ENCODE assay signal across 27 mouse cellular contexts in the genomic region with DNA sequence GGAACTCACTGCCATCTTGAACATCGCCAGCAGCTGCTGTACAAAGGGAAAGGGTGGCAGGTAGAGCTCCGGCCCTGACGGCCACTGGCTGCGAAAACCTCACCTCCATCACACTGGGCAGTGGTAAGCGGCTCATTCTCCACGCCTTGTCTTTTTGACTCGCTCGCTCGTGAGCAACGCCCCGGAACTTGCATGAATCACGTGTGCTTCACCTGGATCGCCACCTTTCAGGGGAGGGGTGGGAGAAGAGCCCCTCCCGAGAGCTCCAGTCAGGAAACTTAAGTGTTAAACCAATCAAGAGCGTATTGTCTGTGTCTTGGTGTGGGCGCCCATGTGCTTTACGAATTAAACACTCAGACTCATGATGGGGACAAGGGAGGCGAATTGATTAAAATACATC.
DNase-seq lines count a peak whose midpoint lies in the region; ATAC-seq lines count a peak whose summit lies in the region.
"Had no signal": no experiment of that assay in that cellular context is flagged by ENCODE, and none has a peak within 500 bp of the region (broad histone marks: within the 10 kb centered on the region; RNA-seq: fewer than 3 reads in every experiment).

No protein-coding gene starts in this region.

- no peak overlapping the region for H3K9ac ChIP-seq in forebrain, embryonic 15.5 days (replicated peaks)
- H3K9ac ChIP-seq in forebrain, embryonic 12.5 days = no peak overlapping the region
- no peak overlapping the region for H3K9ac ChIP-seq in neural tube, embryonic 13.5 days
- no peak overlapping the region for H3K9ac ChIP-seq in forebrain, embryonic 16.5 days (replicated peaks; ENCODE audit: low read depth, low read length)
- H3K9ac ChIP-seq: heart, embryonic 12.5 days; limb, embryonic 13.5 days; lung, embryonic 15.5 days; neural tube, embryonic 12.5 days had no signal

- WGBS in forebrain, embryonic 15.5 days = 90% methylated on average over 18 of the region's 18 CpGs
- 91% methylated on average over 18 of the region's 18 CpGs for WGBS in forebrain, embryonic 12.5 days
- WGBS in neural tube, embryonic 13.5 days = 87% methylated on average over 18 of the region's 18 CpGs
- WGBS in forebrain, embryonic 16.5 days = 88% methylated on average over 18 of the region's 18 CpGs

- ATAC-seq in forebrain, embryonic 15.5 days (replicated peaks) = no peak
- ATAC-seq in forebrain, embryonic 12.5 days (ENCODE audit: low FRiP score) = no peak
- no peak for ATAC-seq in neural tube, embryonic 13.5 days (ENCODE audit: low read depth)
- ATAC-seq in forebrain, embryonic 16.5 days = no peak
- ATAC-seq: midbrain, embryonic 16.5 days had no signal

- H3K4me3 ChIP-seq in forebrain, embryonic 15.5 days = no peak overlapping the region
- no peak overlapping the region for H3K4me3 ChIP-seq in forebrain, embryonic 12.5 days (replicated peaks)
- H3K4me3 ChIP-seq in neural tube, embryonic 13.5 days = no peak overlapping the region
- no peak overlapping the region for H3K4me3 ChIP-seq in forebrain, embryonic 16.5 days (replicated peaks; ENCODE audit: low read length)
- H3K4me3 ChIP-seq: gastrocnemius, adult 2 months; heart, adult 2 months; heart, embryonic 12.5 days; layer of hippocampus, adult 2 months; limb, embryonic 13.5 days; lung, embryonic 15.5 days; neural tube, embryonic 12.5 days had no signal

- peak overlapping the region; percentile 41 for H3K27ac ChIP-seq in forebrain, embryonic 15.5 days (replicated peaks)
- H3K27ac ChIP-seq in forebrain, embryonic 12.5 days = no peak overlapping the region
- peak overlapping the region; percentile 54; the same call in 1 of the 2 replicates for H3K27ac ChIP-seq in neural tube, embryonic 13.5 days (replicated peaks)
- peak overlapping the region; percentile 42; the same call in 1 of the 2 replicates for H3K27ac ChIP-seq in forebrain, embryonic 16.5 days (ENCODE audit: low read length)
- H3K27ac ChIP-seq: gastrocnemius, adult 2 months; heart, adult 2 months; layer of hippocampus, adult 2 months; limb, embryonic 13.5 days; lung, embryonic 15.5 days; neural tube, embryonic 12.5 days had no signal

- H3K36me3 ChIP-seq in forebrain, embryonic 15.5 days = no peaks in the 10 kb centered on the region
- H3K36me3 ChIP-seq in forebrain, embryonic 12.5 days (replicated peaks) = no peaks in the 10 kb centered on the region
- 0 out of 2 replicates have a peak, but pooled peaks cover 3% of the 10 kb centered on the region for H3K36me3 ChIP-seq in neural tube, embryonic 13.5 days
- H3K36me3 ChIP-seq in forebrain, embryonic 16.5 days (ENCODE audit: control insufficient read depth, insufficient read depth) = no peaks in the 10 kb centered on the region
- H3K36me3 ChIP-seq: heart, embryonic 12.5 days; lung, embryonic 15.5 days; neural tube, embryonic 12.5 days had no signal

- peaks cover 19% of the 10 kb centered on the region for H3K4me1 ChIP-seq in forebrain, embryonic 15.5 days
- H3K4me1 ChIP-seq in forebrain, embryonic 12.5 days = peaks cover 19% of the 10 kb centered on the region
- peaks cover 48% of the 10 kb centered on the region for H3K4me1 ChIP-seq in neural tube, embryonic 13.5 days (replicated peaks)
- H3K4me1 ChIP-seq in forebrain, embryonic 16.5 days (replicated peaks; ENCODE audit: control insufficient read depth, insufficient read depth, low read length) = peaks cover 22% of the 10 kb centered on the region

- H3K27me3 ChIP-seq in forebrain, embryonic 15.5 days = no peaks in the 10 kb centered on the region
- H3K27me3 ChIP-seq in forebrain, embryonic 12.5 days = no peaks in the 10 kb centered on the region
- no peaks in the 10 kb centered on the region for H3K27me3 ChIP-seq in neural tube, embryonic 13.5 days
- H3K27me3 ChIP-seq in forebrain, embryonic 16.5 days (replicated peaks; ENCODE audit: control insufficient read depth, insufficient read depth, low read length) = no peaks in the 10 kb centered on the region
- H3K27me3 ChIP-seq: heart, embryonic 12.5 days; limb, embryonic 13.5 days; lung, embryonic 15.5 days; neural tube, embryonic 12.5 days had no signal

- DNase-seq in neural tube, embryonic 10.5 days (ENCODE audit: extremely low spot score, low spot score) = no peak
- DNase-seq in retina, embryonic 14.5 days (ENCODE audit: low spot score) = no peak
- DNase-seq in right cerebral cortex, postnatal 4 days = no peak
- DNase-seq: adrenal gland, postnatal 10 days; cerebellum, adult 11 months; cerebellum, adult 9-10 months; cerebellum, postnatal 36 days; gastrocnemius, adult 2 months; heart, adult 2 months; heart, postnatal 4 days; kidney, adult 18-20 months; kidney, postnatal 36 days; right cerebral cortex, postnatal 25 days; thymus, adult 2 months; thymus, postnatal 4 days had no signal

- H3K4me2 ChIP-seq in forebrain, embryonic 15.5 days (replicated peaks) = no peak overlapping the region
- no peak overlapping the region for H3K4me2 ChIP-seq in forebrain, embryonic 12.5 days
- no peak overlapping the region for H3K4me2 ChIP-seq in neural tube, embryonic 13.5 days
- H3K4me2 ChIP-seq in forebrain, embryonic 16.5 days (ENCODE audit: low read length) = no peak overlapping the region
- H3K4me2 ChIP-seq: heart, embryonic 12.5 days; limb, embryonic 13.5 days; liver, embryonic 11.5 days; lung, embryonic 15.5 days; midbrain, embryonic 11.5 days; neural tube, embryonic 12.5 days had no signal

- H3K9me3 ChIP-seq in forebrain, embryonic 15.5 days = no peaks in the 10 kb centered on the region
- H3K9me3 ChIP-seq in forebrain, embryonic 12.5 days = no peaks in the 10 kb centered on the region
- no peaks in the 10 kb centered on the region for H3K9me3 ChIP-seq in neural tube, embryonic 13.5 days
- H3K9me3 ChIP-seq in forebrain, embryonic 16.5 days (ENCODE audit: control insufficient read depth, low read length) = no peaks in the 10 kb centered on the region
- H3K9me3 ChIP-seq: heart, embryonic 12.5 days; limb, embryonic 13.5 days; lung, embryonic 15.5 days; neural tube, embryonic 12.5 days had no signal
